Mouse (Mus musculus) stomach, embryonic 14.5 days (tissue): ENCODE measurements at regions not wholly inside any gene's neighbourhood (a gene's known extent, or its start where the extent isn't known, plus 50 kb on each side); places are given as distances from the start of the nearest gene placed in this dataset.

Experiments
- ATAC-seq: fragments of 200-750 bp; cut with Nextera tagmentation; 2 replicates; pipeline ENCODE4 v1.8.0; 2017; ENCODE audit warnings: low read depth, moderate TSS enrichment; ENCODE audit not compliant: insufficient number of reproducible peaks, insufficient read depth, low FRiP score
- H3K27ac ChIP-seq: fragments of 300-500 bp; sonication (generic); 2 replicates; pipeline ENCODE4 v1.5.1; 2014; ENCODE audit warnings: mild to moderate bottlenecking, low read length, moderate library complexity, mixed read lengths
- H3K27me3 ChIP-seq: fragments of 300-500 bp; sonication (generic); 2 replicates; pipeline ENCODE4 v1.6.1; 2014; ENCODE audit warnings: low read length, control low read depth, mixed read lengths; ENCODE audit not compliant: control insufficient read depth, insufficient read depth
- H3K36me3 ChIP-seq: fragments of 300-500 bp; sonication (generic); 2 replicates; pipeline ENCODE4 v1.6.1; 2014; ENCODE audit warnings: mild to moderate bottlenecking, control low read depth, low read length, moderate library complexity, mixed read lengths; ENCODE audit not compliant: control insufficient read depth, insufficient read depth
- H3K4me1 ChIP-seq: fragments of 300-500 bp; sonication (generic); 2 replicates; pipeline ENCODE4 v1.6.1; 2014; ENCODE audit warnings: low read length, control low read depth, mixed read lengths; ENCODE audit not compliant: control insufficient read depth, insufficient read depth
- H3K4me2 ChIP-seq: fragments of 300-500 bp; sonication (generic); replicated peaks from 2 replicates; pipeline ENCODE4 v1.6.1; 2014; ENCODE audit warnings: low read depth, low read length, control low read depth
- H3K4me3 ChIP-seq: fragments of 300-500 bp; sonication (generic); 2 replicates; pipeline ENCODE4 v1.5.1; 2014; ENCODE audit warnings: low read depth, low read length, control low read depth
- H3K9ac ChIP-seq: fragments of 300-500 bp; sonication (generic); replicated peaks from 2 replicates; pipeline ENCODE4 v1.6.1; 2014; ENCODE audit warnings: low read depth, mild to moderate bottlenecking, control low read depth, low read length, moderate library complexity, mixed read lengths
- H3K9me3 ChIP-seq: fragments of 300-500 bp; sonication (generic); 2 replicates; pipeline ENCODE4 v1.6.1; 2016; ENCODE audit warnings: low read depth, low read length, control low read depth; ENCODE audit not compliant: control insufficient read depth
- WGBS: fragments of 180-500 bp; shearing (Covaris S2); extraction: QIAGEN DNeasy Blood & Tissue Kit; methylation state at CpG from one replicate; pipeline ENCODE4 v1.1.7; 2014; 5-methylcytosine and 5-hydroxymethylcytosine counted together

DNA sequence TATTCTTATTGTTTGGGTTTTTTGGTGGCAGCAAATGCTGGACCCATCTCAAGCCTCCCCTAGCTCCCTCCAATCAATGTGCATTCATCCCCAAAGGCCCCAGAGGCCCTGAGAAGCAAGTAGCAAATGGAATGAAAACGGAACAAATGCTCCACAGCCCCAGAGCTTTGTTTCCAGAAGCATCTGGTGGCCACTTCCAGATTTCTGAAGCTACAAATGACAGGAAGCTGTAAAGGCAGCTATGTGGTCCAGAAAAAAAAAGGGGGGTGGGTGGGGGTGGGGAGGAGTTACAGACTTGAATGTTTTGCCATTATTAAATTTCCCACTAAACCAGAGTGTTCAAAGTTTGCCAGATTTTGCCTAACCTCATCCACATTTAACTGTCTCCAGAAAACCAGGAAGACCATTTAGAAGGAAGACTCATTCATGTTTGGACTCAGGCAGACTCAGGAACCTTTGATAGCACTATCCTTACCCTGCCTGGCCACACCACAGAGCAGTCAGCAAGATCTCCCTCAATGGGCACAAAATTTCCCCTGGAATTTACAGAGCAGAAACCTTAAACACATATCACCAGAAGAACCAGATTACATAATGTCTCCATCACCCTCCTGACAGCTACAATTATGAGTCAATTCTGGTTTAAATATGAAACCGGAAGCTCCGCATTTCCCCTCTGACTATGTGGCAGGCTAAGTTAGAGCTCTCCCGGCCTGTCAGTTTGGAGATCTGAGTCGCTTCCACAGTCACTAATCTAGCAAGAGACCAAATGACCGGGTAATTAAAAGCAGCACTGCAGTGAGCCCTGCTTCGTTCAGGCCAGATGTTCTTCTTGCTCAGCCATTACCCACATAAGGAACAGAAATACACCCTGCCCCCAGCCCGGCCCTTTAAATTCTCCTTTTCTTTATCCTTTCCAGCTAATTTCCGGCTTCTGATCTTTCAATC is 93.4 kb downstream of the Tmco5 start:
- WGBS: 11% methylated on average over 9 of the region's 9 CpGs
- H3K4me3 ChIP-seq: peak overlapping the region; percentile 1
- no peaks in the 10 kb centered on the region for H3K27me3 ChIP-seq
- peaks cover 39% of the 10 kb centered on the region for H3K4me1 ChIP-seq
- ATAC-seq: no peak
- H3K36me3 ChIP-seq: no peaks in the 10 kb centered on the region
- peak overlapping the region; percentile 48 for H3K4me2 ChIP-seq
- peak overlapping the region; percentile 88 for H3K27ac ChIP-seq
- no peaks in the 10 kb centered on the region for H3K9me3 ChIP-seq
- H3K9ac ChIP-seq: no peak overlapping the region

- H3K27me3 ChIP-seq: no peaks in the 10 kb centered on the region
- no peak overlapping the region for H3K9ac ChIP-seq
- peak overlapping the region; percentile 88 for H3K27ac ChIP-seq
- H3K4me2 ChIP-seq: peak overlapping the region; percentile 48
- H3K4me1 ChIP-seq: peaks cover 44% of the 10 kb centered on the region
- no peaks in the 10 kb centered on the region for H3K9me3 ChIP-seq
- peak; percentile 68 for ATAC-seq
- 5% methylated on average over 6 of the region's 6 CpGs for WGBS
- H3K36me3 ChIP-seq: no peaks in the 10 kb centered on the region
- H3K4me3 ChIP-seq: peak overlapping the region; percentile 1
Observed at GRCm38 (mm10) chr2:116972614-116972985, 94.1 kb downstream of the Tmco5 start.

DNA sequence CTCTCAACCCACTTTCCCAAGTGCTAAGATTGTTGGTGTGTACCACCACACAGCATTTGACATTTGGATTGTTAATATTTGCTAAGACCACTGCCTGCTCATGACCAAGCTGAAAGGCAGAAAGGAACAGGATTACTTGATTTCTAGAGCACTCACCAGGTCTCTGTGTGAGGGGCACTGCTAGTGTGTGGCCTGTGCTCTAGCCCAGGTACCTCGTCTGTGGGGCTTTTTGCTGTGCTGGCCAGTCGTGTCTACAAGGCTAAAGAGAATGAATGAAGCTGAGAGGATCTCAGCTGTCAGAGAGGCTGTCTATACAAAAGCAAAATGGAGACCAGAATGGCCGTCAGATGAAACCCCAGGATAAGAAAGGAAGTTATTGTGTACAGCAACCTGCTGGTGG is 95.0 kb downstream of the Tmco5 start:
- Histone ChIP-seq H3K27ac (peak overlapping the region; percentile 88; the same call in 1 of the 2 replicates), H3K36me3 (no peaks in the 10 kb centered on the region), H3K4me1 (peaks cover 44% of the 10 kb centered on the region), H3K27me3 (no peaks in the 10 kb centered on the region), H3K9me3 (no peaks in the 10 kb centered on the region), H3K4me3 (no peak overlapping the region), H3K9ac (no peak overlapping the region), H3K4me2 (no peak overlapping the region)
- WGBS: 57% methylated on average over 3 of the region's 3 CpGs
- no peak for ATAC-seq

GRCm38 (mm10) chr2:116974152-116974551 is 95.7 kb downstream of the Tmco5 start:
- no peak overlapping the region for H3K9ac ChIP-seq
- 64% methylated on average over 9 of the region's 9 CpGs for WGBS
- no peaks in the 10 kb centered on the region for H3K9me3 ChIP-seq
- peak overlapping the region; percentile 99; the same call in 1 of the 2 replicates for H3K27ac ChIP-seq
- no peak overlapping the region for H3K4me3 ChIP-seq
- H3K27me3 ChIP-seq: no peaks in the 10 kb centered on the region
- ATAC-seq: no peak
- 0 out of 2 replicates have a peak overlapping the region, but pooled peaks have one; percentile 80 for H3K4me2 ChIP-seq
- H3K36me3 ChIP-seq: no peaks in the 10 kb centered on the region
- H3K4me1 ChIP-seq: peaks cover 44% of the 10 kb centered on the region

DNA sequence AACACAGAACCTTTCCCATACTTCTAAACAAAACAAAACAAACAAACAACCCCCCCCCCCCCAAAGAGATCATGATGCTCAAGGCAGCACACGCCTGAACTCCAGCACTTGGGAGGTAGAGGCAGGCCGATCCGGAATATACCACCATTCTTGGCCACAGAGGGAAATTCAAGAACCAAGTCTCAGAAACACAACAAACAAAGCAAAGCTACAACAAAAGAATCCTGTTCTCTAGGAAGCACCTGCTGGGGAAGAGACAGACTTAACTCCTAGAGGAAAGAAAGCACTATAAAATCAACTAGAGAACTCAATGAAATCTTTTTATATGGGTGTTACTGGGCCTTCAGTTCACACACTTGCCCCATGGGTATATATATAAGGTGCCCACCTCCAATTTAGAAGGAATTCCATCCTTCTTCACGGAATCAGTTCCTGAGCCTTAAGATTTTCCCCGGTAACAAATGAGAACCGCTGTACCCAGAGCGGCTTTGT is 96.1 kb downstream of the Tmco5 start:
- Histone ChIP-seq H3K9ac (no peak overlapping the region), H3K4me2 (peak overlapping the region; percentile 80), H3K36me3 (no peaks in the 10 kb centered on the region), H3K27me3 (no peaks in the 10 kb centered on the region), H3K9me3 (no peaks in the 10 kb centered on the region), H3K27ac (peak overlapping the region; percentile 99), H3K4me1 (peaks cover 45% of the 10 kb centered on the region), H3K4me3 (peak overlapping the region; percentile 57)
- 49% methylated on average over 7 of the region's 7 CpGs for WGBS
- ATAC-seq: no peak

GRCm38 (mm10) chr2:116975091-116975600 is 96.7 kb downstream of the Tmco5 start:
- Histone ChIP-seq H3K4me3 (peak overlapping the region; percentile 57), H3K27me3 (no peaks in the 10 kb centered on the region), H3K4me2 (peak overlapping the region; percentile 80), H3K27ac (peak overlapping the region; percentile 99), H3K36me3 (no peaks in the 10 kb centered on the region), H3K9me3 (no peaks in the 10 kb centered on the region), H3K4me1 (peaks cover 50% of the 10 kb centered on the region), H3K9ac (peak overlapping the region; percentile 87)
- WGBS: 2% methylated on average over 14 of the region's 14 CpGs
- 0 out of 2 replicates have a peak, but pooled peaks have one; percentile 0 for ATAC-seq

DNA sequence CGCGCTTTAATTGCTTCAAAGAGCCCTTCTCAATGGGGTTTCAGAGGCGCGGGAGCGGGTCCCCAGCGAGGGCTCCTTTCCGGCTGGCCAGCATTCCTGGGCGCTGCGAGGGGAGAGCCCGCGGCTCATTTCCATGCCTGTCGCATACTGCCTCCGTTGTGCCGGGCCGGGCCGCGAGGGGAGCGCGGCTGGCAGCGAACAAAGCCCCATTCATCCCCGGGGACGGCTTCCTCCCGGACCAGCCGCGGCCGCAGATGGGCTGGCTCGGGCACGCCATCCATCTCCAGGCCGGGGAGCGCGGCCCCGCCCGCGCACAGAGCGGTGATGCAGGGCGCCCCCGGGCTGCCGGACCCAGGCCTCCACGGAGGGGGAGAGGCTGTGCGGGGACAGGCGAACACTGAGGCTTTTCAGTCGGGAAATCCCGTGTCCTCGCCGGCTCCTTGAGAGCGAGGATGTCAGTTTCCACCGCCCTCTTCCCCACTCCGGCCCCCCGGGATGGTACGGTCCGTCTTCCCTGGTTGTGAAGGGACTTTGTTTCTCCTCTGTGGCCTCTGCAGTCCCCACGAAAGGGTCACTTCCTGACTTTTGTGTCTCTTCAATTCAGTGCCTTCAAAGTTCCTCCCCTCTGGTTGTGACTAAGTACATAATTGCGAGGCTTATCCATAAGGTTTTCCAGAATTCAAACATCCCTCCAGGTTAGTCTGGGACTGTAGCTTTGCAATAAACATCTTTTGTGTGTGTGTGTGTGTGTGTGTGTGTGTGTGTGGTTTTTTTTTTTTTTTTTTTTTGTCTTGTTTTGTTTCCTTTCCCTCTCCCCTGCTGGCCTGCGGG is 97.3 kb downstream of the Tmco5 start:
- peak overlapping the region; percentile 99 for H3K27ac ChIP-seq
- WGBS: under 1% methylated on average over 52 of the region's 54 CpGs
- peak overlapping the region; percentile 80 for H3K4me2 ChIP-seq
- H3K9ac ChIP-seq: peak overlapping the region; percentile 87
- no peaks in the 10 kb centered on the region for H3K27me3 ChIP-seq
- no peaks in the 10 kb centered on the region for H3K36me3 ChIP-seq
- peaks cover 50% of the 10 kb centered on the region for H3K4me1 ChIP-seq
- H3K9me3 ChIP-seq: no peaks in the 10 kb centered on the region
- peak overlapping the region; percentile 57 for H3K4me3 ChIP-seq
- peak; percentile 84 for ATAC-seq

- H3K36me3 ChIP-seq: no peaks in the 10 kb centered on the region
- peak overlapping the region; percentile 80 for H3K4me2 ChIP-seq
- H3K4me1 ChIP-seq: peaks cover 49% of the 10 kb centered on the region
- 2% methylated on average over 7 of the region's 7 CpGs for WGBS
- peak overlapping the region; percentile 87; the same call in 1 of the 2 replicates for H3K9ac ChIP-seq
- H3K4me3 ChIP-seq: peak overlapping the region; percentile 57
- no peak for ATAC-seq
- H3K27me3 ChIP-seq: no peaks in the 10 kb centered on the region
- peak overlapping the region; percentile 99 for H3K27ac ChIP-seq
- H3K9me3 ChIP-seq: no peaks in the 10 kb centered on the region
Observed at GRCm38 (mm10) chr2:116976432-116976750, 97.9 kb downstream of the Tmco5 start.
